Comparison of ENCODE assay signal across 19 mouse cellular contexts in genomic region chr9:60571725-60572124, GRCm38 (mm10). TPM values are rescaled to one million over a fixed set of nuclear protein-coding genes. Genes with fewer than 3 reads are reported as not detected.
DNase-seq lines count a peak whose midpoint lies in the region; ATAC-seq and TF ChIP-seq lines count a peak whose summit lies in the region.
"Had no signal": no experiment of that assay in that cellular context is flagged by ENCODE, and none has a peak within 500 bp of the region (broad histone marks: within the 10 kb centered on the region; RNA-seq: fewer than 3 reads in every experiment).

No protein-coding gene starts in this region.

- TF ChIP-seq CTCF in midbrain, postnatal 0 days (IDR thresholded peaks at IDR 0.05): no peak
- TF ChIP-seq CTCF in MEL (IDR thresholded peaks at IDR 0.05 in 2 of 3, conservative IDR thresholded peaks at IDR 0.05 in 1 of 3; ENCODE audit: control insufficient read depth in 1 of 3, insufficient read depth in 1 of 3, low read depth in 2 of 3, low read length in 3 of 3, poor library complexity in 1 of 3, severe bottlenecking in 1 of 3): no peak

- H3K9me3 ChIP-seq in midbrain, embryonic 12.5 days: peaks cover 3% of the 10 kb centered on the region; the same call in 1 of the 2 replicates
- no peaks in the 10 kb centered on the region for H3K9me3 ChIP-seq in midbrain, postnatal 0 days (ENCODE audit: low read length)
- no peaks in the 10 kb centered on the region for H3K9me3 ChIP-seq in midbrain, embryonic 15.5 days
- H3K9me3 ChIP-seq in midbrain, embryonic 10.5 days (replicated peaks): no peaks in the 10 kb centered on the region
- no peaks in the 10 kb centered on the region for H3K9me3 ChIP-seq in MEL (replicated peaks; ENCODE audit: insufficient read depth, low read length)
- no peaks in the 10 kb centered on the region for H3K9me3 ChIP-seq in forebrain, embryonic 15.5 days
- H3K9me3 ChIP-seq: embryonic facial prominence, embryonic 12.5 days; forebrain, embryonic 13.5 days had no signal

- H3K4me1 ChIP-seq in midbrain, embryonic 12.5 days: no peaks in the 10 kb centered on the region; the same call in 1 of the 2 replicates
- no peaks in the 10 kb centered on the region for H3K4me1 ChIP-seq in midbrain, postnatal 0 days (ENCODE audit: insufficient read depth, low read length)
- no peaks in the 10 kb centered on the region for H3K4me1 ChIP-seq in midbrain, embryonic 15.5 days
- H3K4me1 ChIP-seq in midbrain, embryonic 10.5 days: no peaks in the 10 kb centered on the region
- peaks cover 17 to 20% of the 10 kb centered on the region in 2 experiments for H3K4me1 ChIP-seq in MEL (ENCODE audit: control insufficient read depth in 1 of 2, insufficient read depth in 2 of 2, low read length in 2 of 2)
- H3K4me1 ChIP-seq in forebrain, embryonic 15.5 days: no peaks in the 10 kb centered on the region
- H3K4me1 ChIP-seq: embryonic facial prominence, embryonic 12.5 days; forebrain, embryonic 13.5 days had no signal

- H3K9ac ChIP-seq in midbrain, embryonic 12.5 days (replicated peaks): no peak overlapping the region
- H3K9ac ChIP-seq in midbrain, postnatal 0 days (replicated peaks; ENCODE audit: low read length, poor library complexity, severe bottlenecking): no peak overlapping the region
- no peak overlapping the region for H3K9ac ChIP-seq in midbrain, embryonic 15.5 days
- H3K9ac ChIP-seq in MEL (ENCODE audit: control insufficient read depth, low read depth, low read length, poor library complexity, severe bottlenecking): peak overlapping the region; percentile 15; the same call in 1 of the 2 replicates
- no peak overlapping the region for H3K9ac ChIP-seq in forebrain, embryonic 15.5 days (replicated peaks)
- H3K9ac ChIP-seq: embryonic facial prominence, embryonic 12.5 days; forebrain, embryonic 13.5 days had no signal

- no peak overlapping the region for H3K4me2 ChIP-seq in midbrain, embryonic 12.5 days (replicated peaks)
- no peak overlapping the region for H3K4me2 ChIP-seq in midbrain, postnatal 0 days (ENCODE audit: low read depth, low read length, poor library complexity, severe bottlenecking)
- no peak overlapping the region for H3K4me2 ChIP-seq in midbrain, embryonic 15.5 days
- no peak overlapping the region for H3K4me2 ChIP-seq in forebrain, embryonic 15.5 days (replicated peaks)
- H3K4me2 ChIP-seq: embryonic facial prominence, embryonic 12.5 days; forebrain, embryonic 13.5 days had no signal

- no peaks in the 10 kb centered on the region for H3K36me3 ChIP-seq in midbrain, embryonic 12.5 days
- H3K36me3 ChIP-seq in midbrain, postnatal 0 days (ENCODE audit: insufficient read depth, low read length): no peaks in the 10 kb centered on the region; the same call in 1 of the 2 replicates
- no peaks in the 10 kb centered on the region for H3K36me3 ChIP-seq in midbrain, embryonic 15.5 days (replicated peaks)
- H3K36me3 ChIP-seq in midbrain, embryonic 10.5 days: no peaks in the 10 kb centered on the region
- H3K36me3 ChIP-seq in MEL (ENCODE audit: control insufficient read depth in 1 of 2, insufficient read depth in 2 of 2, low read length in 2 of 2): peaks cover 0 to 19% of the 10 kb centered on the region in 2 experiments; a peak in 2 of 4 replicates
- H3K36me3 ChIP-seq in forebrain, embryonic 15.5 days: no peaks in the 10 kb centered on the region; the same call in 1 of the 2 replicates
- H3K36me3 ChIP-seq: embryonic facial prominence, embryonic 12.5 days had no signal

- TF ChIP-seq POLR2A in MEL (IDR thresholded peaks at IDR 0.05; ENCODE audit: control insufficient read depth in 1 of 2, insufficient read depth in 1 of 2, low read depth in 1 of 2, low read length in 2 of 2, poor library complexity in 1 of 2): no peak

- no peaks in the 10 kb centered on the region for H3K27me3 ChIP-seq in midbrain, embryonic 12.5 days
- no peaks in the 10 kb centered on the region for H3K27me3 ChIP-seq in midbrain, postnatal 0 days (ENCODE audit: insufficient read depth, low read length)
- H3K27me3 ChIP-seq in midbrain, embryonic 15.5 days (replicated peaks): no peaks in the 10 kb centered on the region
- H3K27me3 ChIP-seq in midbrain, embryonic 10.5 days (ENCODE audit: low read depth, poor library complexity, severe bottlenecking): no peaks in the 10 kb centered on the region
- no peaks in the 10 kb centered on the region for H3K27me3 ChIP-seq in MEL (ENCODE audit: control insufficient read depth in 1 of 2, insufficient read depth in 2 of 2, low read length in 2 of 2)
- no peaks in the 10 kb centered on the region for H3K27me3 ChIP-seq in forebrain, embryonic 15.5 days
- H3K27me3 ChIP-seq: embryonic facial prominence, embryonic 12.5 days; forebrain, embryonic 13.5 days had no signal

- ATAC-seq in midbrain, embryonic 12.5 days (ENCODE audit: low FRiP score, low read depth): no peak
- ATAC-seq in midbrain, postnatal 0 days (ENCODE audit: low FRiP score): no peak
- no peak for ATAC-seq in midbrain, embryonic 15.5 days (replicated peaks)
- ATAC-seq in forebrain, embryonic 15.5 days (replicated peaks): no peak
- ATAC-seq: forebrain, embryonic 13.5 days; forebrain, embryonic 16.5 days had no signal

- no peaks in the 10 kb centered on the region for H3K79me2 ChIP-seq in MEL (ENCODE audit: control insufficient read depth, insufficient read depth, low read length, poor library complexity)

- 97% methylated on average over 4 of the region's 4 CpGs for WGBS in midbrain, embryonic 12.5 days
- WGBS in midbrain, postnatal 0 days: 90% methylated on average over 4 of the region's 4 CpGs
- 93% methylated on average over 4 of the region's 4 CpGs for WGBS in midbrain, embryonic 15.5 days
- 95% methylated on average over 4 of the region's 4 CpGs for WGBS in midbrain, embryonic 10.5 days
- whole genome bisulfite sequencing in forebrain, embryonic 15.5 days: 96% methylated on average over 4 of the region's 4 CpGs

- DNase-seq in midbrain, postnatal 0 days (ENCODE audit: low spot score): no peak
- DNase-seq in midbrain, embryonic 10.5 days (ENCODE audit: low spot score): no peak
- DNase-seq in MEL (ENCODE audit: low read depth, low spot score): peak; percentile 30
- DNase-seq: adrenal gland, adult 2 months; adrenal gland, postnatal 10 days; adrenal gland, postnatal 25 days; cerebellum, adult 11 months; cerebellum, adult 18-20 months; cerebellum, adult 8-10 months; cerebellum, adult 9-11 months; cerebellum, postnatal 14 days; cerebellum, postnatal 36 days; embryo, embryonic 11 days had no signal

- H3K27ac ChIP-seq in midbrain, embryonic 12.5 days (replicated peaks): 0 out of 2 replicates have a peak overlapping the region, but pooled peaks have one; percentile 11
- H3K27ac ChIP-seq in midbrain, postnatal 0 days (ENCODE audit: low read depth, low read length): no peak overlapping the region
- H3K27ac ChIP-seq in midbrain, embryonic 15.5 days: peak overlapping the region; percentile 48; the same call in 1 of the 2 replicates
- H3K27ac ChIP-seq in midbrain, embryonic 10.5 days (replicated peaks): no peak overlapping the region
- peak overlapping the region; percentile 79 for H3K27ac ChIP-seq in MEL (ENCODE audit: control insufficient read depth, low read depth, low read length)
- no peak overlapping the region for H3K27ac ChIP-seq in forebrain, embryonic 15.5 days (replicated peaks)
- H3K27ac ChIP-seq: embryonic facial prominence, embryonic 12.5 days; forebrain, embryonic 13.5 days had no signal

- no peak overlapping the region for H3K4me3 ChIP-seq in midbrain, embryonic 12.5 days
- no peak overlapping the region for H3K4me3 ChIP-seq in midbrain, postnatal 0 days (ENCODE audit: low read depth, low read length)
- no peak overlapping the region for H3K4me3 ChIP-seq in midbrain, embryonic 15.5 days
- no peak overlapping the region for H3K4me3 ChIP-seq in midbrain, embryonic 10.5 days
- peak overlapping the region in 1 of 2 experiments; percentile 59; a peak in 1 of 4 replicates for H3K4me3 ChIP-seq in MEL (ENCODE audit: control insufficient read depth in 1 of 2, insufficient read depth in 1 of 2, low read depth in 2 of 2, low read length in 2 of 2)
- H3K4me3 ChIP-seq in forebrain, embryonic 15.5 days: no peak overlapping the region
- H3K4me3 ChIP-seq: embryonic facial prominence, embryonic 12.5 days; forebrain, embryonic 13.5 days had no signal

- TF ChIP-seq RAD21 in MEL (IDR thresholded peaks at IDR 0.05; ENCODE audit: low read depth, low read length): no peak

- peak in 1 of 2 experiments; percentile 57; a peak in 1 of 4 replicates for TF ChIP-seq EP300 in MEL (IDR thresholded peaks at IDR 0.05; ENCODE audit: low read depth in 1 of 2, low read length in 2 of 2)

TF ChIP-seq in MEL, 35 proteins besides CTCF, POLR2A, EP300 and RAD21 (continues in another document):
- peak; percentile 79 for TF ChIP-seq ETS1 (IDR thresholded peaks at IDR 0.05; ENCODE audit: low read depth, low read length)
- TF ChIP-seq HCFC1 (IDR thresholded peaks at IDR 0.05; ENCODE audit: low read depth, low read length): no peak
- no peak for TF ChIP-seq ZC3H11A (IDR thresholded peaks at IDR 0.05; ENCODE audit: low read depth, low read length)
- TF ChIP-seq TCF12 (IDR thresholded peaks at IDR 0.05; ENCODE audit: low read depth, low read length): peak; percentile 8; the same call in 1 of the 2 replicates
- TF ChIP-seq MXI1 (IDR thresholded peaks at IDR 0.05; ENCODE audit: low read depth, low read length): peak; percentile 22; the same call in 1 of the 2 replicates
- peak; percentile 38; the same call in 1 of the 2 replicates for TF ChIP-seq MYB (IDR thresholded peaks at IDR 0.05; ENCODE audit: low read depth, low read length)
- TF ChIP-seq SMC3 (IDR thresholded peaks at IDR 0.05; ENCODE audit: low read depth, low read length): no peak
- no peak for TF ChIP-seq SIN3A (IDR thresholded peaks at IDR 0.05; ENCODE audit: low read length)
- no peak for TF ChIP-seq POLR2AphosphoS5 (IDR thresholded peaks at IDR 0.05; ENCODE audit: borderline replicate concordance, low read depth, low read length)
- no peak for TF ChIP-seq GATA1 (IDR thresholded peaks at IDR 0.05; ENCODE audit: low read depth, low read length)
- no peak for TF ChIP-seq ELF1 (IDR thresholded peaks at IDR 0.05; ENCODE audit: low read depth, low read length)
- TF ChIP-seq USF1 (IDR thresholded peaks at IDR 0.05; ENCODE audit: low read depth, low read length): peak; percentile 72
- TF ChIP-seq MYC (IDR thresholded peaks at IDR 0.05; ENCODE audit: low read depth, low read length): no peak

RNA-seq across cellular contexts. Expression of gene Thsd4, which starts 49.9 kb away (rescaled TPM):
- 11.9 and 12.8 TPM in 2 replicates for polyA plus RNA-seq in midbrain, embryonic 12.5 days (2016; fragmentation: Nextera tagmentation; extraction: Ambion mirVana)
- 20.8 and 23.6 TPM in 2 replicates for total RNA-seq in midbrain, postnatal 0 days (2014; rRNA removed)
- polyA plus RNA-seq in midbrain, postnatal 0 days (2015; fragmentation: Nextera tagmentation; extraction: Ambion mirVana): 3.6 and 4.8 TPM in 2 replicates
- polyA plus RNA-seq in midbrain, embryonic 15.5 days (2015; fragmentation: Nextera tagmentation; extraction: Ambion mirVana): 6.4 and 8.5 TPM in 2 replicates
- polyA plus RNA-seq in midbrain, embryonic 10.5 days (2016; fragmentation: Nextera tagmentation; extraction: Ambion mirVana): 4.1 and 9.6 TPM in 2 replicates
- 0.08 TPM in 1 of 2 replicates, not detected in the other for total RNA-seq in MEL (2012; rRNA removed)
- under 1 TPM in 1 of 2 experiments, not detected in 1; 0.08 TPM for polyA plus RNA-seq in MEL (2012; ENCODE audit: insufficient read depth in 1 of 2, insufficient read length in 2 of 2, low read depth in 1 of 2, low replicate concordance in 2 of 2, missing spikeins in 1 of 2)
- polyA plus RNA-seq in forebrain, embryonic 15.5 days (2015; fragmentation: Nextera tagmentation; extraction: Ambion mirVana): 4.9 and 5.8 TPM in 2 replicates

Comparison
In these comparisons a context has a peak if more than half of its experiments do, and no peak if none do; other contexts are left out.
1. H3K27ac ChIP-seq: peak in midbrain, embryonic 12.5 days (single experiment), midbrain, embryonic 15.5 days (single experiment) and MEL (single experiment); none in midbrain, postnatal 0 days (single experiment), midbrain, embryonic 10.5 days (single experiment) and forebrain, embryonic 15.5 days (single experiment).